Mouse (Mus musculus): Measurements from ENCODE around the gene Ofcc1.

DNA sequence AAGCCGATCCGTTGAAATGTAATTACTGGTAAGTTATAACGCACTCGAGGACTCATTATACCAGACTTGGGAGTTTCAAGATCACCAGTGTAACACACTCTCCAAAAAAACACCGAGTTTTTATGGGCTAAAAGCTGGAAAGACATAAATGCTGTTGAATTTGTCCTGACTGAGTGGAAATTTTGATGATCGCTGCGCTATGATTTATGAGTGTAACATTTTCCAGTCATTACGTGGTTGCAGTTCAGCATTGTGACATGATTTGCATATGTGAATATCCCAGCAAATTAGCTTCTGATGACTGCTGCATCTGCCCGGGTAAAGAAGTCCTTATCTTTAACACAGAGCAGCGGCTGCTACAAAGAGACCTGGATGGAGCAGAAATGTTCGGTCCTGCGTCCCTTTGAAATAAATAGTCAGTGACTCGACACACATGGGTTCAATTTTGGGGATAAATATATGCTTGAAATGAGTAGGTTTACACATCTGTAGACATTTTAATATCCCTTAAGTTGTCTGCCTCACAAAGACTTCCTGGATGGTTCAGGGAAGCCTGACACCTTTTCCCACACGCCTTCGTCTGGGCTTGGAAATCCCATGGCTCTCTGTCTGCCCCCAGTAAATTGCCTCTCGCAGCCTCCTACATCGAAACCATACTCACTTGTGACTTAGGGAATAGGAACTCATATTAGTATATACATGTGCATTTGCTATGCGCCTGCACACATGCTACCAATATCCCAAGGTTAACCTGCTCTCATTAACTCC is 381.8 kb downstream of the Ofcc1 start:
- no peak for TF ChIP-seq GATA1 (IDR thresholded peaks at IDR 0.05; ENCODE audit: low read length)
- no peak for TF ChIP-seq TAL1 (IDR thresholded peaks at IDR 0.05; ENCODE audit: low read length)

Data from erythroblast, embryonic 14.5 days (primary cell).